Mouse (Mus musculus): Measurements from ENCODE around the gene Vav2. TPM values are rescaled to one million over a fixed set of nuclear protein-coding genes. Genes with fewer than 3 reads are reported as not detected.

Gene Vav2
- polyA plus RNA-seq, 1 experiment from 2014 or later = 16.4 TPM

GRCm38 (mm10) chr2:27445910-27446309 is 19.1 kb upstream of the Vav2 start:
- no peak overlapping the region for H3K4me2 ChIP-seq (ENCODE audit: low read length)
- H3K36me3 ChIP-seq (ENCODE audit: control insufficient read depth, insufficient read depth, low read length) = peaks cover 65% of the 10 kb centered on the region
- no peak for ATAC-seq (ENCODE audit: low FRiP score, low TSS enrichment)
- no peak overlapping the region for H3K4me3 ChIP-seq (replicated peaks; ENCODE audit: low read depth, low read length)
- H3K9me3 ChIP-seq (ENCODE audit: control insufficient read depth, low read length) = no peaks in the 10 kb centered on the region
- WGBS = 96% methylated on average over 3 of the region's 3 CpGs
- no peaks in the 10 kb centered on the region for H3K27me3 ChIP-seq (ENCODE audit: control insufficient read depth, insufficient read depth, low read length)
- H3K4me1 ChIP-seq (ENCODE audit: control insufficient read depth, insufficient read depth, low read length) = peaks cover 12% of the 10 kb centered on the region
- no peak for DNase-seq
- H3K9ac ChIP-seq (replicated peaks; ENCODE audit: low read length) = no peak overlapping the region
- H3K27ac ChIP-seq (replicated peaks; ENCODE audit: low read depth, low read length) = no peak overlapping the region

- Histone ChIP-seq H3K4me1 (ENCODE audit: control insufficient read depth, insufficient read depth, low read length) (peaks cover 12% of the 10 kb centered on the region), H3K27ac (replicated peaks; ENCODE audit: low read depth, low read length) (no peak overlapping the region), H3K9me3 (ENCODE audit: control insufficient read depth, low read length) (no peaks in the 10 kb centered on the region), H3K27me3 (ENCODE audit: control insufficient read depth, insufficient read depth, low read length) (no peaks in the 10 kb centered on the region), H3K4me3 (replicated peaks; ENCODE audit: low read depth, low read length) (peak overlapping the region; percentile 61), H3K9ac (replicated peaks; ENCODE audit: low read length) (peak overlapping the region; percentile 66; the same call in 1 of the 2 replicates), H3K4me2 (ENCODE audit: low read length) (peak overlapping the region; percentile 69), H3K36me3 (ENCODE audit: control insufficient read depth, insufficient read depth, low read length) (peaks cover 41% of the 10 kb centered on the region)
- DNase-seq = no peak
- no peak for ATAC-seq (ENCODE audit: low FRiP score, low TSS enrichment)
- 73% methylated on average over 5 of the region's 5 CpGs for WGBS
Measured at GRCm38 (mm10) chr2:27443450-27443708, 16.5 kb upstream of the Vav2 start.

- WGBS = 35% methylated on average over 20 of the region's 20 CpGs
- H3K9ac ChIP-seq (replicated peaks; ENCODE audit: low read length) = peak overlapping the region; percentile 66
- DNase-seq = no peak
Measured at GRCm38 (mm10) chr2:27442708-27443449, 16.0 kb upstream of the Vav2 start.

GRCm38 (mm10) chr2:27441767-27442707 is 15.2 kb upstream of the Vav2 start, which contains the start of gene Brd3os:
Gene Brd3os (plus strand): TSS chr2:27442324.
- ATAC-seq (ENCODE audit: low FRiP score, low TSS enrichment) (peak; percentile 90), DNase-seq (peak; percentile 99)
- Histone ChIP-seq H3K9me3 (ENCODE audit: control insufficient read depth, low read length) (no peaks in the 10 kb centered on the region), H3K4me2 (ENCODE audit: low read length) (peak within 1 kb of the TSS; percentile 69), H3K9ac (replicated peaks; ENCODE audit: low read length) (peak within 1 kb of the TSS; percentile 66), H3K4me3 (replicated peaks; ENCODE audit: low read depth, low read length) (peak within 1 kb of the TSS; percentile 61), H3K27me3 (ENCODE audit: control insufficient read depth, insufficient read depth, low read length) (no peaks in the 10 kb centered on the region), H3K4me1 (ENCODE audit: control insufficient read depth, insufficient read depth, low read length) (peaks cover 12% of the 10 kb centered on the region), H3K27ac (replicated peaks; ENCODE audit: low read depth, low read length) (peak within 1 kb of the TSS; percentile 75), H3K36me3 (ENCODE audit: control insufficient read depth, insufficient read depth, low read length) (peaks cover 27% of the 10 kb centered on the region)
- WGBS = under 1% methylated on average over 36 of the region's 36 CpGs

More at GRCm38 (mm10) chr2:27442708-27443449, 16.0 kb upstream of the Vav2 start:
- no peak; the same call in 1 of the 2 replicates for ATAC-seq (ENCODE audit: low FRiP score, low TSS enrichment)
- Histone ChIP-seq H3K27me3 (ENCODE audit: control insufficient read depth, insufficient read depth, low read length) (no peaks in the 10 kb centered on the region), H3K4me1 (ENCODE audit: control insufficient read depth, insufficient read depth, low read length) (peaks cover 12% of the 10 kb centered on the region), H3K9me3 (ENCODE audit: control insufficient read depth, low read length) (no peaks in the 10 kb centered on the region), H3K27ac (replicated peaks; ENCODE audit: low read depth, low read length) (peak overlapping the region; percentile 68), H3K36me3 (ENCODE audit: control insufficient read depth, insufficient read depth, low read length) (peaks cover 36% of the 10 kb centered on the region), H3K4me3 (replicated peaks; ENCODE audit: low read depth, low read length) (peak overlapping the region; percentile 61), H3K4me2 (ENCODE audit: low read length) (peak overlapping the region; percentile 69)

- H3K4me1 ChIP-seq (ENCODE audit: control insufficient read depth, insufficient read depth, low read length) = peaks cover 5% of the 10 kb centered on the region
- no peak overlapping the region for H3K4me2 ChIP-seq (ENCODE audit: low read length)
- H3K9ac ChIP-seq (replicated peaks; ENCODE audit: low read length) = no peak overlapping the region
- no peaks in the 10 kb centered on the region for H3K27me3 ChIP-seq (ENCODE audit: control insufficient read depth, insufficient read depth, low read length)
- H3K27ac ChIP-seq (replicated peaks; ENCODE audit: low read depth, low read length) = no peak overlapping the region
- H3K4me3 ChIP-seq (replicated peaks; ENCODE audit: low read depth, low read length) = no peak overlapping the region
- ATAC-seq (ENCODE audit: low FRiP score, low TSS enrichment) (no peak), DNase-seq (no peak)
- H3K36me3 ChIP-seq (ENCODE audit: control insufficient read depth, insufficient read depth, low read length) = no peaks in the 10 kb centered on the region
- WGBS = 29% methylated on average over 11 of the region's 11 CpGs
- no peaks in the 10 kb centered on the region for H3K9me3 ChIP-seq (ENCODE audit: control insufficient read depth, low read length)
Measured at GRCm38 (mm10) chr2:27438281-27438680, 11.4 kb upstream of the Vav2 start.

GRCm38 (mm10) chr2:27437876-27438275 is 11.0 kb upstream of the Vav2 start:
- ATAC-seq (ENCODE audit: low FRiP score, low TSS enrichment) (no peak), DNase-seq (no peak)
- Histone ChIP-seq H3K9ac (replicated peaks; ENCODE audit: low read length) (no peak overlapping the region), H3K4me2 (ENCODE audit: low read length) (no peak overlapping the region), H3K4me3 (replicated peaks; ENCODE audit: low read depth, low read length) (no peak overlapping the region), H3K27ac (replicated peaks; ENCODE audit: low read depth, low read length) (no peak overlapping the region), H3K9me3 (ENCODE audit: control insufficient read depth, low read length) (no peaks in the 10 kb centered on the region), H3K27me3 (ENCODE audit: control insufficient read depth, insufficient read depth, low read length) (no peaks in the 10 kb centered on the region), H3K4me1 (ENCODE audit: control insufficient read depth, insufficient read depth, low read length) (peaks cover under 1% of the 10 kb centered on the region), H3K36me3 (ENCODE audit: control insufficient read depth, insufficient read depth, low read length) (no peaks in the 10 kb centered on the region)
- WGBS = 57% methylated on average over 1 of the region's 1 CpGs

- H3K9me3 ChIP-seq (ENCODE audit: control insufficient read depth, low read length) = no peaks in the 10 kb centered on the region
- ATAC-seq (ENCODE audit: low FRiP score, low TSS enrichment) (no peak), DNase-seq (no peak)
- no peak overlapping the region for H3K27ac ChIP-seq (replicated peaks; ENCODE audit: low read depth, low read length)
- H3K4me3 ChIP-seq (replicated peaks; ENCODE audit: low read depth, low read length) = no peak overlapping the region
- WGBS = 81% methylated on average over 2 of the region's 2 CpGs
- H3K4me1 ChIP-seq (ENCODE audit: control insufficient read depth, insufficient read depth, low read length) = peaks cover 4% of the 10 kb centered on the region; the same call in 1 of the 2 replicates
- no peak overlapping the region for H3K4me2 ChIP-seq (ENCODE audit: low read length)
- no peaks in the 10 kb centered on the region for H3K27me3 ChIP-seq (ENCODE audit: control insufficient read depth, insufficient read depth, low read length)
- H3K36me3 ChIP-seq (ENCODE audit: control insufficient read depth, insufficient read depth, low read length) = no peaks in the 10 kb centered on the region
- no peak overlapping the region for H3K9ac ChIP-seq (replicated peaks; ENCODE audit: low read length)
Measured at GRCm38 (mm10) chr2:27432599-27432998, 5.8 kb upstream of the Vav2 start.

- Histone ChIP-seq H3K4me1 (ENCODE audit: control insufficient read depth, insufficient read depth, low read length) (peaks cover 10% of the 10 kb centered on the region), H3K4me2 (ENCODE audit: low read length) (no peak overlapping the region), H3K9me3 (ENCODE audit: control insufficient read depth, low read length) (no peaks in the 10 kb centered on the region), H3K27me3 (ENCODE audit: control insufficient read depth, insufficient read depth, low read length) (no peaks in the 10 kb centered on the region), H3K4me3 (replicated peaks; ENCODE audit: low read depth, low read length) (no peak overlapping the region), H3K36me3 (ENCODE audit: control insufficient read depth, insufficient read depth, low read length) (no peaks in the 10 kb centered on the region), H3K27ac (replicated peaks; ENCODE audit: low read depth, low read length) (no peak overlapping the region), H3K9ac (replicated peaks; ENCODE audit: low read length) (no peak overlapping the region)
- ATAC-seq (ENCODE audit: low FRiP score, low TSS enrichment) = no peak
- 96% methylated on average over 7 of the region's 7 CpGs for WGBS
- no peak for DNase-seq
Measured at GRCm38 (mm10) chr2:27430621-27431020, 3.8 kb upstream of the Vav2 start.

Data from midbrain, embryonic 14.5 days (tissue).